Mouse (Mus musculus) limb, embryonic 12.5 days (tissue): ENCODE measurements around the gene AU021092. TPM values are rescaled to one million over a fixed set of nuclear protein-coding genes. Genes with fewer than 3 reads are reported as not detected.

Source experiments
- ATAC-seq: fragments of 200-750 bp; cut with Nextera tagmentation; 2 replicates; pipeline ENCODE4 v1.8.0; 2017; ENCODE audit warnings: low read depth, moderate TSS enrichment; ENCODE audit not compliant: insufficient number of reproducible peaks, insufficient read depth, low FRiP score, low TSS enrichment
- H3K27ac ChIP-seq: fragments of 300-500 bp; sonication (generic); 2 replicates; pipeline ENCODE4 v1.5.1; 2016; ENCODE audit warnings: mild to moderate bottlenecking, moderate library complexity
- H3K27me3 ChIP-seq: fragments of 300-500 bp; sonication (generic); 2 replicates; pipeline ENCODE4 v1.6.1; 2016; ENCODE audit warnings: mild to moderate bottlenecking, moderate library complexity
- H3K36me3 ChIP-seq: fragments of 300-500 bp; sonication (generic); 2 replicates; pipeline ENCODE4 v1.6.1; 2016; ENCODE audit warnings: mild to moderate bottlenecking, moderate library complexity
- H3K4me1 ChIP-seq: fragments of 300-500 bp; sonication (generic); replicated peaks from 2 replicates; pipeline ENCODE4 v1.6.1; 2016
- H3K4me2 ChIP-seq: fragments of 300-500 bp; sonication (generic); 2 replicates; pipeline ENCODE4 v1.6.1; 2016; ENCODE audit warnings: mild to moderate bottlenecking, moderate library complexity
- H3K4me3 ChIP-seq: fragments of 300-500 bp; sonication (generic); replicated peaks from 2 replicates; pipeline ENCODE4 v1.5.1; 2016; ENCODE audit warnings: mild to moderate bottlenecking
- H3K9ac ChIP-seq: fragments of 300-500 bp; sonication (generic); replicated peaks from 2 replicates; pipeline ENCODE4 v1.6.1; 2016; ENCODE audit warnings: mild to moderate bottlenecking, moderate library complexity
- H3K9me3 ChIP-seq: fragments of 300-500 bp; sonication (generic); 2 replicates; pipeline ENCODE4 v1.6.1; 2016; ENCODE audit warnings: mild to moderate bottlenecking, moderate library complexity
- WGBS: fragments of 180-500 bp; shearing (Covaris S2); methylation state at CpG from one replicate; pipeline ENCODE4 v1.1.7; 2016; 5-methylcytosine and 5-hydroxymethylcytosine counted together
- polyA plus RNA-seq: library from polyadenylated mRNA; unstranded; fragments of >200 nt; fragmentation: Nextera tagmentation; extraction: Ambion mirVana; gene quantifications from 2 replicates; pipeline ENCODE4 v1.2.1, GENCODE M21; 2016

Gene AU021092
- polyA plus RNA-seq, 1 experiment from 2014 or later, result 1.4 TPM

GRCm38 (mm10) chr16:5212150-5212549 is 9.9 kb downstream of the AU021092 start:
- no peaks in the 10 kb centered on the region for H3K9me3 ChIP-seq
- no peaks in the 10 kb centered on the region for H3K4me1 ChIP-seq
- no peak overlapping the region for H3K27ac ChIP-seq
- H3K9ac ChIP-seq, result no peak overlapping the region
- H3K36me3 ChIP-seq, result no peaks in the 10 kb centered on the region
- ATAC-seq, result no peak
- peaks cover under 1% of the 10 kb centered on the region; the same call in 1 of the 2 replicates for H3K27me3 ChIP-seq
- H3K4me3 ChIP-seq, result no peak overlapping the region
- 86% methylated on average over 3 of the region's 3 CpGs for WGBS
- H3K4me2 ChIP-seq, result no peak overlapping the region

GRCm38 (mm10) chr16:5210365-5210764 is 11.7 kb downstream of the AU021092 start:
- Histone ChIP-seq H3K27ac (no peak overlapping the region), H3K4me1 (no peaks in the 10 kb centered on the region), H3K36me3 (no peaks in the 10 kb centered on the region), H3K9ac (no peak overlapping the region), H3K9me3 (no peaks in the 10 kb centered on the region), H3K4me2 (no peak overlapping the region), H3K4me3 (no peak overlapping the region), H3K27me3 (no peaks in the 10 kb centered on the region; the same call in 1 of the 2 replicates)
- 61% methylated on average over 2 of the region's 2 CpGs for WGBS
- ATAC-seq, result no peak

- H3K27me3 ChIP-seq, result peaks cover 8% of the 10 kb centered on the region
- H3K4me3 ChIP-seq, result no peak overlapping the region
- no peak overlapping the region for H3K27ac ChIP-seq
- H3K36me3 ChIP-seq, result no peaks in the 10 kb centered on the region
- no peak for ATAC-seq
- 0 out of 2 replicates have a peak, but pooled peaks cover 5% of the 10 kb centered on the region for H3K4me1 ChIP-seq
- WGBS, result 77% methylated on average over 5 of the region's 5 CpGs
- H3K4me2 ChIP-seq, result no peak overlapping the region
- no peaks in the 10 kb centered on the region for H3K9me3 ChIP-seq
- H3K9ac ChIP-seq, result no peak overlapping the region
Observed at GRCm38 (mm10) chr16:5206051-5206450, 16.0 kb downstream of the AU021092 start.

GRCm38 (mm10) chr16:5205431-5205970 is 16.6 kb downstream of the AU021092 start:
- H3K4me1 ChIP-seq, result 0 out of 2 replicates have a peak, but pooled peaks cover 5% of the 10 kb centered on the region
- no peak overlapping the region for H3K4me2 ChIP-seq
- H3K4me3 ChIP-seq, result no peak overlapping the region
- H3K27ac ChIP-seq, result no peak overlapping the region
- 88% methylated on average over 5 of the region's 5 CpGs for WGBS
- ATAC-seq, result no peak
- H3K9ac ChIP-seq, result no peak overlapping the region
- H3K27me3 ChIP-seq, result peaks cover 8% of the 10 kb centered on the region
- H3K9me3 ChIP-seq, result no peaks in the 10 kb centered on the region
- no peaks in the 10 kb centered on the region for H3K36me3 ChIP-seq

GRCm38 (mm10) chr16:5203668-5204433 is 18.2 kb downstream of the AU021092 start, which contains the start of gene Nagpa:
Nagpa (minus strand) TSS chr16:5204012.
- no peaks in the 10 kb centered on the region for H3K9me3 ChIP-seq
- 0 out of 2 replicates have a peak, but pooled peaks cover 5% of the 10 kb centered on the region for H3K4me1 ChIP-seq
- no peak within 1 kb of the TSS for H3K27ac ChIP-seq
- H3K27me3 ChIP-seq, result peaks cover 8% of the 10 kb centered on the region
- peaks cover 9% of the 10 kb centered on the region; the same call in 1 of the 2 replicates for H3K36me3 ChIP-seq
- peak within 1 kb of the TSS; percentile 97 for H3K4me2 ChIP-seq
- H3K4me3 ChIP-seq, result peak within 1 kb of the TSS; percentile 80
- peak within 1 kb of the TSS; percentile 63 for H3K9ac ChIP-seq
- ATAC-seq, result peak; percentile 74; the same call in 1 of the 2 replicates
- 4% methylated on average over 40 of the region's 40 CpGs for WGBS

GRCm38 (mm10) chr16:5203200-5203599 is 18.9 kb downstream of the AU021092 start:
- Histone ChIP-seq H3K9me3 (no peaks in the 10 kb centered on the region), H3K27me3 (peaks cover 8% of the 10 kb centered on the region), H3K27ac (no peak overlapping the region), H3K4me2 (peak overlapping the region; percentile 97), H3K4me1 (0 out of 2 replicates have a peak, but pooled peaks cover 5% of the 10 kb centered on the region), H3K9ac (peak overlapping the region; percentile 63), H3K36me3 (peaks cover 16% of the 10 kb centered on the region; the same call in 1 of the 2 replicates), H3K4me3 (peak overlapping the region; percentile 80)
- 1% methylated on average over 36 of the region's 36 CpGs for WGBS
- 0 out of 2 replicates have a peak, but pooled peaks have one; percentile 11 for ATAC-seq

GRCm38 (mm10) chr16:5202681-5203080 is 19.4 kb downstream of the AU021092 start:
- Histone ChIP-seq H3K4me3 (peak overlapping the region; percentile 80), H3K36me3 (peaks cover 18% of the 10 kb centered on the region; the same call in 1 of the 2 replicates), H3K27me3 (peaks cover 8% of the 10 kb centered on the region), H3K27ac (no peak overlapping the region), H3K4me1 (0 out of 2 replicates have a peak, but pooled peaks cover 5% of the 10 kb centered on the region), H3K9me3 (no peaks in the 10 kb centered on the region), H3K4me2 (peak overlapping the region; percentile 97), H3K9ac (no peak overlapping the region)
- no peak for ATAC-seq
- WGBS, result 10% methylated on average over 4 of the region's 4 CpGs

- Histone ChIP-seq H3K27ac (no peak overlapping the region), H3K9ac (no peak overlapping the region), H3K4me2 (no peak overlapping the region), H3K4me3 (no peak overlapping the region), H3K36me3 (peaks cover 23% of the 10 kb centered on the region; the same call in 1 of the 2 replicates), H3K9me3 (no peaks in the 10 kb centered on the region), H3K27me3 (no peaks in the 10 kb centered on the region), H3K4me1 (no peaks in the 10 kb centered on the region)
- WGBS, result 30% methylated on average over 6 of the region's 6 CpGs
- ATAC-seq, result no peak
Observed at GRCm38 (mm10) chr16:5195080-5195479, 27.0 kb downstream of the AU021092 start.

- 82% methylated on average over 7 of the region's 7 CpGs for WGBS
- Histone ChIP-seq H3K27ac (no peak overlapping the region), H3K9ac (no peak overlapping the region), H3K9me3 (no peaks in the 10 kb centered on the region), H3K27me3 (no peaks in the 10 kb centered on the region), H3K4me2 (no peak overlapping the region), H3K4me1 (no peaks in the 10 kb centered on the region), H3K36me3 (no peaks in the 10 kb centered on the region), H3K4me3 (no peak overlapping the region)
- ATAC-seq, result no peak
Observed at GRCm38 (mm10) chr16:5186234-5186633, 35.9 kb downstream of the AU021092 start.

- ATAC-seq, result no peak
- H3K4me3 ChIP-seq, result no peak overlapping the region
- WGBS, result 75% methylated on average over 7 of the region's 7 CpGs
- H3K27ac ChIP-seq, result no peak overlapping the region
- no peaks in the 10 kb centered on the region for H3K9me3 ChIP-seq
- H3K4me2 ChIP-seq, result no peak overlapping the region
- no peak overlapping the region for H3K9ac ChIP-seq
- no peaks in the 10 kb centered on the region for H3K27me3 ChIP-seq
- no peaks in the 10 kb centered on the region for H3K4me1 ChIP-seq
- no peaks in the 10 kb centered on the region for H3K36me3 ChIP-seq
Observed at GRCm38 (mm10) chr16:5185691-5186090, 36.4 kb downstream of the AU021092 start.

- Histone ChIP-seq H3K36me3 (no peaks in the 10 kb centered on the region), H3K9ac (no peak overlapping the region), H3K9me3 (no peaks in the 10 kb centered on the region), H3K4me3 (no peak overlapping the region), H3K4me1 (no peaks in the 10 kb centered on the region), H3K27ac (no peak overlapping the region), H3K4me2 (no peak overlapping the region), H3K27me3 (no peaks in the 10 kb centered on the region)
- no peak for ATAC-seq
- 87% methylated on average over 5 of the region's 5 CpGs for WGBS
Observed at GRCm38 (mm10) chr16:5184956-5185355, 37.1 kb downstream of the AU021092 start.
